Mouse (Mus musculus): ENCODE data around the gene Lgals2. TPM values are rescaled to one million over a fixed set of nuclear protein-coding genes. Genes with fewer than 3 reads are reported as not detected.

Lgals2 gene
- polyA plus RNA-seq, 1 experiment from 2014 or later, result not detected

DNA sequence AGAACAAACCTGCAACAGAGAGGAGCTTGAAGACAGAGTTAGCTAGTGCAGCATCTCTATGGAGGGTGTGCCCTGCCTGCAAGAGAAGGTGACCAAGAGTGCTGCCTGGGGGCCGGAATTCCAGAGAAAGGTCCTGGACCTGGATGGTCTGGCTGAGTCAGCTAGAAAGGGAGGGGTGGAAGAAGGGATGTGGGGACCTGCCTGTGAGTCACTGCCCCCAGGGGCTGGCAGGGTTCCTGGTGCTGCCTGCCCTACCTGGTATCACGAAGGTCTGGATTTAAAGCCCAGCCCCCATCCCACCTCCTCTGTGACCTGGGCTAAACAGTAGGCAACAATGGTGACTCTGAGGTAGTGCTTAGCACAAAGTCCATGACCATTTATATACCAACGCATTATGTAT, 48.2 kb downstream of the Lgals2 start:
- WGBS, result 84% methylated on average over 3 of the region's 3 CpGs
- peaks cover 17% of the 10 kb centered on the region; the same call in 1 of the 2 replicates for H3K27me3 ChIP-seq (ENCODE audit: control insufficient read depth, insufficient read depth, low read length)

DNA sequence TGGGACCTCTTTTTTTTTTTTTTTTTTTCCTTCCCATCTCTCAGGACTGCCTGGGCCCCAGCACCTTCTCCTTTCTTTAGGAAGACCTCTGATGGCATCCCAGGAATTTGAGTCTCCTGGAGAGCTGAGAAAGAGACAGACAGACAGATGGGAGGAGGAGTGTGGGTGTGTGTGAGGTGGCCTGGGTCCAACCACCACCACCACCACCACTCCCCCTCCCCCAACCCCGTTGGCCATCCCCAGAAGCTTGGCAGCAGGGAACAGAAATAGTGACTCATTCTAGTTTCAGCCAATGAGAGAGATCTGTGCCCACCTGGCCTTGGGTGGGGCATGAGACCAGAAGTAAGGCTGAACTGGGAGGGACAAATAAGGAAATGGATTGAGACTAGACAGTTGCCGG, 48.7 kb downstream of the Lgals2 start:
- no peak for ATAC-seq (ENCODE audit: low FRiP score, low TSS enrichment)
- peaks cover 22% of the 10 kb centered on the region for H3K27me3 ChIP-seq (ENCODE audit: control insufficient read depth, insufficient read depth, low read length)

More for the DNA sequence above, 48.2 kb downstream of the Lgals2 start:
- Histone ChIP-seq H3K4me1 (ENCODE audit: control insufficient read depth, insufficient read depth, low read length) (peaks cover 11% of the 10 kb centered on the region; the same call in 1 of the 2 replicates), H3K4me3 (replicated peaks; ENCODE audit: low read depth, low read length) (no peak overlapping the region), H3K27ac (replicated peaks; ENCODE audit: low read depth, low read length) (no peak overlapping the region), H3K36me3 (ENCODE audit: control insufficient read depth, insufficient read depth, low read length) (no peaks in the 10 kb centered on the region), H3K9ac (replicated peaks; ENCODE audit: low read length) (no peak overlapping the region), H3K9me3 (ENCODE audit: control insufficient read depth, low read length) (no peaks in the 10 kb centered on the region), H3K4me2 (ENCODE audit: low read length) (no peak overlapping the region)
- DNase-seq (no peak), ATAC-seq (ENCODE audit: low FRiP score, low TSS enrichment) (no peak)

DNA sequence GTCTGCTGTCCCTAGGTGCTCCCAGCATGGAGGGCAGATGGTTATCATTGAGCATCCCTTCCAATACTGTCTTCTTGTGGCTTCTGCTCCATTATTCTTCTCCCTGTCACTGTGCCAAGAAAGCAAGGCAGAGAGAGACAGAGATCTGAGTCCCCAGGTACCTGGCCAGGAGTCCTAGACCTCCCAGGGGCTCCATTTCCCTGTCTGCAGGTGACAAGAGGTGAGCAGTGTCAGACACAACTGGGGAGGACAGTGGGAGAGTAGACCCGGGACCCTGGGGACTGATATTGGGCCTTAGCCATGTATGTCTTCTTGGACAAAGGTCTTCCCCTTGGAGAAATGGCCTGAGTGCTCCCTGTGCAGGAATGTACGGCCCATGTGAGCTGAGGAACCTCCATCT, 50.0 kb downstream of the Lgals2 start:
- no peaks in the 10 kb centered on the region for H3K36me3 ChIP-seq (ENCODE audit: control insufficient read depth, insufficient read depth, low read length)
- no peak overlapping the region for H3K4me2 ChIP-seq (ENCODE audit: low read length)
- DNase-seq (no peak), ATAC-seq (ENCODE audit: low FRiP score, low TSS enrichment) (no peak)
- H3K27ac ChIP-seq (replicated peaks; ENCODE audit: low read depth, low read length), result no peak overlapping the region
- no peak overlapping the region for H3K9ac ChIP-seq (replicated peaks; ENCODE audit: low read length)
- H3K4me1 ChIP-seq (ENCODE audit: control insufficient read depth, insufficient read depth, low read length), result peaks cover 11% of the 10 kb centered on the region; the same call in 1 of the 2 replicates
- peaks cover 35% of the 10 kb centered on the region for H3K27me3 ChIP-seq (ENCODE audit: control insufficient read depth, insufficient read depth, low read length)
- H3K4me3 ChIP-seq (replicated peaks; ENCODE audit: low read depth, low read length), result no peak overlapping the region
- H3K9me3 ChIP-seq (ENCODE audit: control insufficient read depth, low read length), result no peaks in the 10 kb centered on the region
- WGBS, result 81% methylated on average over 2 of the region's 2 CpGs

More for the DNA sequence above, 48.7 kb downstream of the Lgals2 start:
- H3K9me3 ChIP-seq (ENCODE audit: control insufficient read depth, low read length), result no peaks in the 10 kb centered on the region
- no peak overlapping the region for H3K9ac ChIP-seq (replicated peaks; ENCODE audit: low read length)
- WGBS, result 38% methylated on average over 2 of the region's 2 CpGs
- H3K4me3 ChIP-seq (replicated peaks; ENCODE audit: low read depth, low read length), result no peak overlapping the region
- no peak overlapping the region for H3K27ac ChIP-seq (replicated peaks; ENCODE audit: low read depth, low read length)
- H3K4me1 ChIP-seq (ENCODE audit: control insufficient read depth, insufficient read depth, low read length), result peaks cover 11% of the 10 kb centered on the region; the same call in 1 of the 2 replicates
- no peak overlapping the region for H3K4me2 ChIP-seq (ENCODE audit: low read length)
- no peak for DNase-seq
- no peaks in the 10 kb centered on the region for H3K36me3 ChIP-seq (ENCODE audit: control insufficient read depth, insufficient read depth, low read length)

DNA sequence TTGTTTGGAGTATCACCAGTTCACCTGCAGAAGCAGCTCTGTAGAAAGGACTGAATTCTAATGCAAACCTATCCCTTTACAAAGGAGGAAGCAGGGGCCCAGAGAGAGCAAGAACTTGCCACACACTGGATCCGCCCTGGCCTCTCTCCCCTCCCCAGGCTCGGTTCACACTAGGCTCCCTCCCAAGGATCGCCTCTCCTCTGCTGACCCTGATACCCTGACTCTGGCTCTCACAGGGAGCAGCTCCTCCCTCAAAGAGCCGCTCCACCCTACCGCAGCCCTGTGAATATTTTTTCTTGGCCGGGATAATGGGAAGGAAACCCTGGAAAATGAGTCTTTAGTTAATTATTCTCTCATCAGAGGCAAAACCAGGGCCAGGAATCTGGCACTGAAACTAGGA, 51.0 kb downstream of the Lgals2 start:
- DNase-seq (no peak), ATAC-seq (ENCODE audit: low FRiP score, low TSS enrichment) (no peak)
- Histone ChIP-seq H3K27me3 (ENCODE audit: control insufficient read depth, insufficient read depth, low read length) (peaks cover 37% of the 10 kb centered on the region), H3K4me1 (ENCODE audit: control insufficient read depth, insufficient read depth, low read length) (peaks cover 11% of the 10 kb centered on the region; the same call in 1 of the 2 replicates), H3K36me3 (ENCODE audit: control insufficient read depth, insufficient read depth, low read length) (no peaks in the 10 kb centered on the region), H3K27ac (replicated peaks; ENCODE audit: low read depth, low read length) (no peak overlapping the region), H3K4me3 (replicated peaks; ENCODE audit: low read depth, low read length) (no peak overlapping the region), H3K9ac (replicated peaks; ENCODE audit: low read length) (no peak overlapping the region), H3K9me3 (ENCODE audit: control insufficient read depth, low read length) (no peaks in the 10 kb centered on the region), H3K4me2 (ENCODE audit: low read length) (no peak overlapping the region)
- 11% methylated on average over 6 of the region's 6 CpGs for WGBS

DNA sequence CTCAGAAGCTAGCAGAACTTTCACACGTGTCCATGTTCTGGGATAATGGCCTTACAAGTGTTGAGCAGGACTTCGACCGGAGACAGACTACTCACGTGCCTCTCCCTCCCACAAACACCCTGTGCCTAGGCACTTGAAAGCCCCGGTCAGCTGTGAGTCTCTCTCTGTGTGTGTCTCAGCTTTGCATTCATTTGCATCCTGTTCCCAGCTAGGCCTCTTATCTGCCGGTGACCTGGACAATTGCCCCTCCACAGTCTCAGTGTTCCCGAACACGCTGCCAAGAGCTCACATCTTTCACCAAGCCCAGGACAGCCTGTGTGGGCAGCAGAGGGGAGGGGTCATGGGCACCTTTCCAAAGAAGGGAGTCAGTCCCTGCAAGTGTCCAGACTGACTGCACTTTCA, 51.8 kb downstream of the Lgals2 start:
- WGBS, result under 1% methylated on average over 8 of the region's 8 CpGs
- Histone ChIP-seq H3K9ac (replicated peaks; ENCODE audit: low read length) (no peak overlapping the region), H3K4me2 (ENCODE audit: low read length) (no peak overlapping the region), H3K4me1 (ENCODE audit: control insufficient read depth, insufficient read depth, low read length) (peaks cover 11% of the 10 kb centered on the region; the same call in 1 of the 2 replicates), H3K27ac (replicated peaks; ENCODE audit: low read depth, low read length) (no peak overlapping the region), H3K36me3 (ENCODE audit: control insufficient read depth, insufficient read depth, low read length) (no peaks in the 10 kb centered on the region), H3K4me3 (replicated peaks; ENCODE audit: low read depth, low read length) (peak overlapping the region; percentile 44; the same call in 1 of the 2 replicates), H3K9me3 (ENCODE audit: control insufficient read depth, low read length) (no peaks in the 10 kb centered on the region), H3K27me3 (ENCODE audit: control insufficient read depth, insufficient read depth, low read length) (peaks cover 37% of the 10 kb centered on the region)
- ATAC-seq (ENCODE audit: low FRiP score, low TSS enrichment) (no peak), DNase-seq (peak; percentile 43)

DNA sequence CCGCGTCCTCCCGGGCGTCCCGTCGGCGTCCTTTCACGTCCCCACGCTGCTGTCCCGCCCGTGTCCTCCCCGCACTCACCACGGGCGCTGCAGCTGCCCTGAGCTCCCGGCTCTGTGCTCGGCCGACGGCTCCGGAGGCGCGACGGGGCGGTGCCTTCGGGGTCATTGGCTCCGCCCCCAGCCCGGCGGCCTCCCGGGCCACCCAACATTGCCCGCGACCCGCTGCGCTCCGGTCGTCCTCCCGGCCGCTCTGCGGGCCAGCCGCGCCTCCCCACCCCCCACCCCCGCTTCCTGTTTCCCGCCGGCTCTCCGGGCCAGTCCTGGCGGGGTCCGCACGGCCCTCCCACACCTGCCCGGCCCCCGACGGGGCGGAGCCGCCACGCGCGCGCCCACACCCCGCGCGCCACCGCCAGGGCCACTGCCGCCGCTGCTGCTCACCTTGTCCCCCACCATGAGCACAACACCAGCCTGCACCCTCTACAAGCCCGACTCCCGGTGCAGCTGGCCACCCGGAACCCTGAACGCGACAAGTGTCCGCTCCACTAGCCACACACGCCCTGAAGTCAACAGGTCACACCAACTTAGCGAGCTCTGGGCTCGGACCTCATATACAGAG, 52.4 kb downstream of the Lgals2 start, which contains the start of gene Card10:
Gene Card10, minus strand, starts transcription at position 267 of the 616 bp plus-strand sequence.
- Histone ChIP-seq H3K36me3 (ENCODE audit: control insufficient read depth, insufficient read depth, low read length) (no peaks in the 10 kb centered on the region), H3K9ac (replicated peaks; ENCODE audit: low read length) (peak within 1 kb of the TSS; percentile 45), H3K27ac (replicated peaks; ENCODE audit: low read depth, low read length) (no peak within 1 kb of the TSS), H3K9me3 (ENCODE audit: control insufficient read depth, low read length) (no peaks in the 10 kb centered on the region), H3K4me2 (ENCODE audit: low read length) (peak within 1 kb of the TSS; percentile 73), H3K4me3 (replicated peaks; ENCODE audit: low read depth, low read length) (peak within 1 kb of the TSS; percentile 44), H3K4me1 (ENCODE audit: control insufficient read depth, insufficient read depth, low read length) (peaks cover 11% of the 10 kb centered on the region; the same call in 1 of the 2 replicates), H3K27me3 (ENCODE audit: control insufficient read depth, insufficient read depth, low read length) (peaks cover 37% of the 10 kb centered on the region)
- DNase-seq (peak; percentile 64), ATAC-seq (ENCODE audit: low FRiP score, low TSS enrichment) (0 out of 2 replicates have a peak, but pooled peaks have one; percentile 37)
- 2% methylated on average over 69 of the region's 70 CpGs for WGBS

DNA sequence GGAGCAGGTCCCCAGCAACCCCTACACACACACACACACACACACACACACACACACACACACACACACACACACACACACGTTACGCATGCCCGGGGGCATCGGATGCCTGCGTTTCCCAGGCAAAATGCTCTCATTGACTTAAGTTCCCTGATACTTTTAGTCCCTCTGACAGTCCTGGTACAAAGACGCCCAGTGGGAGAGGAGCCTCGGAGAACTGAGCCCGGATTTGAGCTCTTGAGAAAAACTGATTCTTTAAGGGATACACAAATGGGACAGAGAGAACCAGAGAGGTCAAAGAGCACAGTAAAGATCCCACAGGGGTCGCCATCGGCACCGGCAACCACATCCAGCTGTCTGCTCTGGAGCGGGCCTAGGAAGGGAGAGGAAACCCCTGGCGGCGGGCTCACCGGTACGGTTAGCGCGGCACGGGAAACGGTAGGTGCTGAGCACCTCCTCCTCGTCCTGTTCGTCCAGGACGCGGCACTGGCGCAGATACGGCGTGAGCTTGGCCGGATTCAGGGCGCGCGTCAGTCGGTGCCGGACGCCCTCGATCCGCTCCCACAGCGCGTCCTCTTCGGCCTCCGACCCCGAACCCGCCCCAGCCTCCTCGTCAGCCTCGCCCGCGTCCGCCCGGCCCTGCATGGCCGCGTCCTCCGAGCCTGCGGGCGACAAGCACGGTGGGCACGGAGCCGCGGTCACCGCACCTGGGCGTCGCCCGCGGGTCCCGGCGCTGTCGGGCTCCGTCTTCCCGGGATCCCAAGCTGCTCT, 53.2 kb downstream of the Lgals2 start:
- Histone ChIP-seq H3K9me3 (ENCODE audit: control insufficient read depth, low read length) (no peaks in the 10 kb centered on the region), H3K27me3 (ENCODE audit: control insufficient read depth, insufficient read depth, low read length) (peaks cover 37% of the 10 kb centered on the region), H3K36me3 (ENCODE audit: control insufficient read depth, insufficient read depth, low read length) (no peaks in the 10 kb centered on the region), H3K4me3 (replicated peaks; ENCODE audit: low read depth, low read length) (peak overlapping the region; percentile 44), H3K4me2 (ENCODE audit: low read length) (peak overlapping the region; percentile 73), H3K4me1 (ENCODE audit: control insufficient read depth, insufficient read depth, low read length) (peaks cover 11% of the 10 kb centered on the region; the same call in 1 of the 2 replicates), H3K27ac (replicated peaks; ENCODE audit: low read depth, low read length) (no peak overlapping the region), H3K9ac (replicated peaks; ENCODE audit: low read length) (peak overlapping the region; percentile 45)
- DNase-seq (peak; percentile 37), ATAC-seq (ENCODE audit: low FRiP score, low TSS enrichment) (no peak)
- WGBS, result 2% methylated on average over 67 of the region's 67 CpGs

DNA sequence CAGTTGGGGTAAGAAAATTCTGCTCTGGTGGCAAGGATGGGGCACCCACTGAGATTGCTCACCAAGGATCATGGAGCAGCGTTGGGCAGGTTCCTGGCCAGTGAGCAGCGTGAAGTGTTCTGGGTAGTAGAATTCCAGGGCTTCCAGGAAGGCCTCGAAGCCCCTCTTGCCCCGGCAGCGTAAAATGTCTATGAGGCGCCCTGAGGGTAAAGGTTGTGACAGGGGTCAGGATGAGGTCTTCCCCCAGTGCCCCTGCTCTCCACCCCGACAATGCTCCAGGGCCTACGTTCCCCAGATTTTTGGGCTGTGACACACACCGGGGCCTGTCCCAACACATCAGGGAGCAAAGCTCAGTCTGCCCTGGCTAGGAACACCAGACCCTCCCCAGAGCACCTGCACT, 53.8 kb downstream of the Lgals2 start:
- peaks cover 11% of the 10 kb centered on the region; the same call in 1 of the 2 replicates for H3K4me1 ChIP-seq (ENCODE audit: control insufficient read depth, insufficient read depth, low read length)
- no peak overlapping the region for H3K27ac ChIP-seq (replicated peaks; ENCODE audit: low read depth, low read length)
- H3K4me2 ChIP-seq (ENCODE audit: low read length), result peak overlapping the region; percentile 73
- H3K9ac ChIP-seq (replicated peaks; ENCODE audit: low read length), result no peak overlapping the region
- no peak overlapping the region; the same call in 1 of the 2 replicates for H3K4me3 ChIP-seq (replicated peaks; ENCODE audit: low read depth, low read length)
- WGBS, result 69% methylated on average over 9 of the region's 9 CpGs
- no peaks in the 10 kb centered on the region for H3K36me3 ChIP-seq (ENCODE audit: control insufficient read depth, insufficient read depth, low read length)
- peaks cover 37% of the 10 kb centered on the region for H3K27me3 ChIP-seq (ENCODE audit: control insufficient read depth, insufficient read depth, low read length)
- no peaks in the 10 kb centered on the region for H3K9me3 ChIP-seq (ENCODE audit: control insufficient read depth, low read length)
- DNase-seq, result no peak
- ATAC-seq (ENCODE audit: low FRiP score, low TSS enrichment), result no peak

Measured in midbrain, embryonic 14.5 days (tissue).